In the genomic region with DNA sequence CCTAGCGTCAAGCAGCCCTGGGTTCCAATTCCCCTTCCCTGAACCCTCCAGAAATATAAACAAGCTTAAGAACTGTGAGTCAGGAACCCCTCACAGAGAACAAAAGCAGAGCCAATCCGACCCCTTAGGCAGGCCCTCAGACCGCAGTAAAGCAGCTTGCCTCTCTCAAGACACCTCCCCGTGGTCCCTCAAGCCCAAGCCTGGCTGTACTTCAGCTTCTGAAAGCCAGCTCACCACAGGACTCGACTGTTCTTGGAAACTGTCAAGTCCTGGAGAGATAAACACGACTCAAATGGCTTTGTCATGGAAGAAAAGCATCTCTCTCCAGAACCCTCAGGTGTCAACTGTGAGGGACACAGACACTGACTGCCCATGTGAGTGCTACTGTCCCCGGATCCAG, we compare ENCODE assay signal across 18 mouse cellular contexts.
DNase-seq lines count a peak whose midpoint lies in the region; ATAC-seq and TF ChIP-seq lines count a peak whose summit lies in the region.
"Had no signal": no experiment of that assay in that cellular context is flagged by ENCODE, and none has a peak within 500 bp of the region (broad histone marks: within the 10 kb centered on the region; RNA-seq: fewer than 3 reads in every experiment).

No protein-coding gene starts in this region.

- TF ChIP-seq POLR2A in cerebellum, adult 2 months (IDR thresholded peaks at IDR 0.05; ENCODE audit: borderline replicate concordance, insufficient read depth, low read length), result no peak
- no peak for TF ChIP-seq POLR2A in heart, adult 2 months (IDR thresholded peaks at IDR 0.05; ENCODE audit: insufficient read depth, low read depth, low read length)

- no peaks in the 10 kb centered on the region for H3K79me2 ChIP-seq in heart, adult 2 months (replicated peaks; ENCODE audit: control insufficient read depth, insufficient read depth, low read length)

- H3K4me3 ChIP-seq in cerebellum, adult 2 months (replicated peaks; ENCODE audit: insufficient read depth, low read depth, low read length), result no peak overlapping the region
- H3K4me3 ChIP-seq in heart, embryonic 16.5 days (ENCODE audit: low read length), result no peak overlapping the region
- H3K4me3 ChIP-seq in heart, adult 2 months, result no peak overlapping the region
- H3K4me3 ChIP-seq in megakaryocyte, embryonic 14.5 days (replicated peaks), result peak overlapping the region; percentile 56
- no peak overlapping the region for H3K4me3 ChIP-seq in stomach, embryonic 16.5 days (replicated peaks; ENCODE audit: low read length)
- H3K4me3 ChIP-seq: forebrain, embryonic 10.5 days; liver, embryonic 12.5 days; midbrain, embryonic 15.5 days; stomach, embryonic 15.5 days had no signal

- WGBS in cerebellum, adult 2 months, result 22% methylated on average over 7 of the region's 7 CpGs
- 25% methylated on average over 7 of the region's 7 CpGs for WGBS in heart, embryonic 16.5 days
- WGBS in heart, adult 2 months, result 49% methylated on average over 7 of the region's 7 CpGs
- 29% methylated on average over 7 of the region's 7 CpGs for WGBS in stomach, embryonic 16.5 days

- no peak for ATAC-seq in heart, embryonic 16.5 days (replicated peaks; ENCODE audit: extremely low read depth, insufficient read depth, low FRiP score)
- ATAC-seq in megakaryocyte, adult 5-6 weeks (ENCODE audit: poor library complexity, severe bottlenecking), result no peak
- ATAC-seq in stomach, embryonic 16.5 days (ENCODE audit: insufficient read depth, low FRiP score), result no peak
- ATAC-seq: liver, embryonic 12.5 days; midbrain, embryonic 15.5 days had no signal

- no peak overlapping the region for H3K9ac ChIP-seq in heart, embryonic 16.5 days (ENCODE audit: low read length)
- H3K9ac ChIP-seq in heart, adult 2 months (ENCODE audit: low read depth, low read length), result no peak overlapping the region
- peak overlapping the region; percentile 50; the same call in 1 of the 2 replicates for H3K9ac ChIP-seq in stomach, embryonic 16.5 days (ENCODE audit: low read length)
- H3K9ac ChIP-seq: liver, embryonic 12.5 days; midbrain, embryonic 15.5 days; stomach, embryonic 15.5 days had no signal

- H3K4me2 ChIP-seq in heart, embryonic 16.5 days (ENCODE audit: low read depth, low read length), result no peak overlapping the region
- no peak overlapping the region for H3K4me2 ChIP-seq in stomach, embryonic 16.5 days (ENCODE audit: low read depth, low read length)
- H3K4me2 ChIP-seq: liver, embryonic 12.5 days; midbrain, embryonic 15.5 days; stomach, embryonic 15.5 days had no signal

- TF ChIP-seq CTCF in cerebellum, adult 2 months (IDR thresholded peaks at IDR 0.05; ENCODE audit: borderline replicate concordance, insufficient read depth, low read depth, low read length), result no peak
- no peak for TF ChIP-seq CTCF in heart, adult 2 months (IDR thresholded peaks at IDR 0.05)

- intact Hi-C loops in heart, adult 2 months (cut with DNase I), result no loop called here

- TF ChIP-seq EP300 in heart, adult 2 months (IDR thresholded peaks at IDR 0.05; ENCODE audit: insufficient read depth, low read depth, low read length), result no peak

- no peaks in the 10 kb centered on the region for H3K27me3 ChIP-seq in cerebellum, adult 2 months (ENCODE audit: control insufficient read depth, insufficient read depth, low read length)
- H3K27me3 ChIP-seq in heart, embryonic 16.5 days (ENCODE audit: control insufficient read depth, insufficient read depth, low read length), result no peaks in the 10 kb centered on the region
- no peaks in the 10 kb centered on the region for H3K27me3 ChIP-seq in heart, adult 2 months (ENCODE audit: control insufficient read depth, insufficient read depth, low read length)
- H3K27me3 ChIP-seq in megakaryocyte, embryonic 14.5 days (replicated peaks), result peaks cover 57% of the 10 kb centered on the region
- H3K27me3 ChIP-seq in stomach, embryonic 16.5 days (ENCODE audit: control insufficient read depth, insufficient read depth, low read length), result no peaks in the 10 kb centered on the region
- H3K27me3 ChIP-seq: midbrain, embryonic 15.5 days; stomach, embryonic 15.5 days had no signal

- no peak overlapping the region for H3K27ac ChIP-seq in cerebellum, adult 2 months (ENCODE audit: insufficient read depth, low read length)
- H3K27ac ChIP-seq in heart, embryonic 16.5 days (ENCODE audit: low read length), result peak overlapping the region; percentile 32; the same call in 1 of the 2 replicates
- H3K27ac ChIP-seq in heart, adult 2 months, result no peak overlapping the region
- H3K27ac ChIP-seq in stomach, embryonic 16.5 days (ENCODE audit: low read length), result peak overlapping the region; percentile 71
- H3K27ac ChIP-seq: liver, embryonic 12.5 days; macrophage; midbrain, embryonic 15.5 days had no signal

- DNase-seq in cerebellum, postnatal 14 days, result peak; percentile 56 to 63
- no peak for DNase-seq in cerebellum, adult 2 months
- DNase-seq in heart, adult 2 months, result no peak
- DNase-seq in right cerebral cortex, adult 2 months (ENCODE audit: low spot score in 2 of 2), result no peak
- DNase-seq: adrenal gland, adult 8-10 months; gastrocnemius, postnatal 14 days; kidney, adult 9 months; kidney, postnatal 36 days; spleen, adult 18-20 months had no signal

- H3K36me3 ChIP-seq in heart, embryonic 16.5 days (ENCODE audit: control insufficient read depth, insufficient read depth), result no peaks in the 10 kb centered on the region
- H3K36me3 ChIP-seq in heart, adult 2 months (ENCODE audit: control insufficient read depth, insufficient read depth, low read length), result no peaks in the 10 kb centered on the region
- H3K36me3 ChIP-seq in megakaryocyte, embryonic 14.5 days (replicated peaks; ENCODE audit: low read length), result peaks cover 13% of the 10 kb centered on the region
- H3K36me3 ChIP-seq in stomach, embryonic 16.5 days (ENCODE audit: control insufficient read depth, insufficient read depth, low read length), result no peaks in the 10 kb centered on the region
- H3K36me3 ChIP-seq: forebrain, embryonic 10.5 days; liver, embryonic 12.5 days; midbrain, embryonic 15.5 days; stomach, embryonic 15.5 days had no signal

- H3K4me1 ChIP-seq in cerebellum, adult 2 months (ENCODE audit: control insufficient read depth, insufficient read depth, low read length), result 0 out of 2 replicates have a peak, but pooled peaks cover 2% of the 10 kb centered on the region
- peaks cover 30% of the 10 kb centered on the region for H3K4me1 ChIP-seq in heart, embryonic 16.5 days (ENCODE audit: control insufficient read depth, insufficient read depth, low read length)
- peaks cover 13% of the 10 kb centered on the region for H3K4me1 ChIP-seq in heart, adult 2 months (ENCODE audit: control insufficient read depth, insufficient read depth, low read length)
- peaks cover 90% of the 10 kb centered on the region for H3K4me1 ChIP-seq in megakaryocyte, embryonic 14.5 days
- peaks cover 57% of the 10 kb centered on the region for H3K4me1 ChIP-seq in stomach, embryonic 16.5 days (ENCODE audit: control insufficient read depth, insufficient read depth, low read length)

- no peaks in the 10 kb centered on the region for H3K9me3 ChIP-seq in heart, embryonic 16.5 days (replicated peaks; ENCODE audit: control insufficient read depth, low read length)
- peaks cover 9% of the 10 kb centered on the region for H3K9me3 ChIP-seq in megakaryocyte, embryonic 14.5 days
- no peaks in the 10 kb centered on the region for H3K9me3 ChIP-seq in stomach, embryonic 16.5 days (replicated peaks; ENCODE audit: control insufficient read depth, low read length)
- H3K9me3 ChIP-seq: forebrain, embryonic 10.5 days; midbrain, embryonic 15.5 days; stomach, embryonic 15.5 days had no signal

Comparison
In these comparisons a context has a peak if more than half of its experiments do, and no peak if none do; other contexts are left out.
1. DNase-seq: peak in cerebellum, postnatal 14 days (2 of 2); none in cerebellum, adult 2 months (0 of 2), heart, adult 2 months (0 of 2) and right cerebral cortex, adult 2 months (0 of 2).
2. H3K27ac ChIP-seq: peak in heart, embryonic 16.5 days (single experiment) and stomach, embryonic 16.5 days (single experiment); none in cerebellum, adult 2 months (single experiment) and heart, adult 2 months (single experiment).